Mouse (Mus musculus): ENCODE measurements around the gene Slc35e2. TPM values are rescaled to one million over a fixed set of nuclear protein-coding genes. Genes with fewer than 3 reads are reported as not detected.

The Slc35e2 gene
- 23.0 TPM for polyA plus RNA-seq (2014; fragmentation: Illumina TruSeq; extraction: RNeasy Lipid Tissue Mini Kit (QIAGEN cat#74804))

DNA sequence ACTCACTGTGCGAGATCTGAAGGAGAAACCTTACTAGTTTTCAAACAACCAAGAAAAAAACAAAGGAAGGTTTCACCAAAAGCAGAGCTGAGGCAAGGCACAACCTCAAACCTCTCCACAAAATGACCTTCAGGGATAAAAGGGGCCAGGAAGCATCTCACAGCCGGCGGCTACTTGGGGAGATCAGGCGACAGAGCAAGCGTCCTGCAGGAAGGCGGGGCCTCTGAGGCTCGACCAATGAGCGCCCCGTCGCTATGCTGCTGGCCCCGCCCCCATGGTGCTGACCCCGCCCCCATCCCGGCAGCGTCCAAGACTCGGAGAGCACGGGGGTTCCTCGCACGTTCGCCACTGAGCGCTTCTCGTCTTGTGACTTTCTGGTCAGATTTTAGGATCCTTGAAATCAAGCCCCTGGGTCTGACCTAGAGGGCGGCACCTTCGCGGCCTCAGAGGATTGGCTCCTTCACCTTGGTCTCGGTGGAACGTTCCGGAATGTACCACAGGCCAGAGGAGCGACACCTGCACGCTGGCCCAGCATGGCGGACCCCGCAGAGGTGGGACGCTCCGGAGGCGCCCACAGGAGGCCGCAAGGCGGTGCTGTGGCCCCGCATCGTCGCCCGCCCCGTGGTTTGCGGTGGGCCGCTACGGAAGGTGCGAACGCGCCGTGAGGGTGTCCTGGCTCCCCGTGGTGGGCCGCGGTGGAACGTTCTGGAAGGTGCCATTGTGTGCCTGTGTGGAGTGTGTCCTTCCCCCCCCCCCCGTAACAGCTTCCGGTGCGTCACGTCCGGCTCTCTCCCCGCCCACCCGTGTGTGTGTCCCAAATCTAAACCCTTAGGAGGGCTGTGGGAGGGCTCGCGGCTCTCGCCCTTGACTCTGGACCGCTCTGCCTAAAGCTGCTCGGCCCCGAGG lies at the start of gene Slc35e2:
Gene Slc35e2 (plus strand): TSS at position 326 of the 906 bp plus-strand sequence.

DNA sequence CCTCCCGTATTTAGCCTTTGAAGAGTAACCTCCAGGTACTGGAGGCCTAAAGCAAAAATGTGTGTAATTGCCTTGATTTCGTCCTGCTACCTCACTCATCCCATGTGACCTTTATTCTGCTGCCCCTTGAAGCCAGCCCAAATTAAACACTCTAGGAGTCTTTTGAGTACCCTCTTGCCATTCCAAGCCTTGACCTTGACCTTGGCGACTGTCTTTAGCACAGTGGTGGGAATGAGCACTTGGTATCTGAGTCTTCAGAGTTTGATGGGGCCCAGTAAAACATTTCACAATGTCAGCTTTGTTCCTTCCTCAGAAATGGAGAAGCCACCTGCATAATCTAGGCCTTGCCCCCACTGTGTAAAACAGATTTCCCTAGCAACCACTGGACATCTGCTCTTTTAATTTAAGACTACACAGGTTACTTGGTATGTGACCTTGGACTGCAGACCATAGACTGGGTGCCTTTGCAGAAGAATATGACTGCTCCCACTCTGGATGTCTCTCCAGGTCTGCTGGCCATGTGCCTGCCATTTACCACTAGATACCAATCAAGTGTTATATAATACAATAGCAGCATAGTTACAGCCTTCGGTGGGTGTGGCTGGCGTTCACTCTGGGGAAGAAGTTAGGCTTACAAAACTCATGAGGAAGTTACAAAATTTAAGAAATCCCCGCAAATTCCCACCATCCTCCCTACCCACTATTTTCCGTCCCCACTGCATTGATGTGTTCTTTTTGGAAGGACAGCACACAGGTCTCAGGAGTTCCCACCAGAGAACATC lies 39.4 kb upstream of the Slc35e2 start, which contains the start of gene Nadk:
Gene Nadk (plus strand): TSS at position 718 of the 782 bp plus-strand sequence.

DNA sequence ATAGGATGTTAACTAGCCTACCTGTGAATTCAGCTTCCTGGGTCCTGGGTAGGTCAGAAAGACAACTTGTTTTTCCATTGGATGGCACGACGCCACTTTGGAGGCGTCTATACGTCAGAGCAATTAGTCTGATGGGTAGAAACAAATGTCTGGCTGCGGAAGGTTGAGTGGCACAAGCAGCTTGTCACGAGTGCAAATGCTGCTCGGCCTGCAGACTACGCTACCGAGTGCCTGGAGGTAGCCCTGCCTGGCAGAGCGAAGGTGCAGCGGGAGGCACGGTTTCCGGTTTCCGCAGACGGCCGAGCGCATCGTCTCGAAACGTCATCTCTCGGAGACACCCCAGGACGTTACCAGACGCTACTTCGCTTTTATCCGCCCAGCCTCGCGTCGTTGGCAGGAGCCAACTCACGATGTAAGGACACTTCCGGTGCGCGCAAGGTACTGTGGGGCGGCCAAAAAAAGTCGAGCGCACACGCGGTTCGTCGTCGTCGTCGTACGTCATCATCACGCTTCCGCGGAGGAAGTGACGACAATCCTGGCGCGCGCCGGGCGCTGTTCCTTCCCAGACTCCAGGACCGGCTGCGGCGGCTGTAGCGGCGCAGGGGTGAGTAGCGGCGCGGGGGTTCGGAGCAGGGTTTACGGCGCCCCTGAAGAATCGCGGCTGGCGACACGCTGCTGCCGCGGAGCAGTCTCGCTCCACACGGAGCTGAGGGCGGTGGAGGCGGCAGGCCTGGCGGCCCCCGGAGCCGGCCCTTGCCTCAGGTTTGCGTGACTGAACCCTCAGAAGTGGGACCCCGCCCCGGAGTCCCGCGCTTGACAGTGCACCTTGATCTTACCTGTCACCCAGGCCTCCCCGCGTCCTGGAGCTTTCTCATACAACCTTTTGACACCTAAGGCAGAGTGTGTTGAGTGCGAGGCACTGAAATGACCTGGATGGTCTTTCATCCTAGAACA lies 23.4 kb downstream of the Slc35e2 start, which contains the start of gene Cdk11b:
Gene Cdk11b (plus strand): TSS at position 517 of the 954 bp plus-strand sequence.

DNA sequence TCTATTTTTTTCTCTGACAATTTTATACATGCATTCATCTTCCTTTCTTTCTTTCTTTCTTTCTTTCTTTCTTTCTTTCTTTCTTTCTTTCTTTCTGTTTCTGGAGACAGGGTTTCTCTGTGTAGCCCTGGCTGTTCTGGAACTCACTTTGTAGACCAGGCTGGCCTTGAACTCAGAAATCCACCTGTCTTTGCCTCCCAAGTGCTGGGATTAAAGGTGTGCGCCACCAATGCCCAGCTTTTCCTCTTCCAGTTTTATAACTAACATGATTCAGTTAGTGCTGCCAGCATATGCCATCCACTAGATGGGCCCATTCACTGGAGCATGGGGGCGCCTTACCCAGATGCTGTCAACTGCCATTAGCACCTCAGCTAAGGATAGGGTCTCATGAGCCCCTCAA lies 44.1 kb downstream of the Slc35e2 start, which contains the start of gene Gm10563:
Gene Gm10563 (minus strand): TSS at position 101 of the 400 bp plus-strand sequence.

DNA sequence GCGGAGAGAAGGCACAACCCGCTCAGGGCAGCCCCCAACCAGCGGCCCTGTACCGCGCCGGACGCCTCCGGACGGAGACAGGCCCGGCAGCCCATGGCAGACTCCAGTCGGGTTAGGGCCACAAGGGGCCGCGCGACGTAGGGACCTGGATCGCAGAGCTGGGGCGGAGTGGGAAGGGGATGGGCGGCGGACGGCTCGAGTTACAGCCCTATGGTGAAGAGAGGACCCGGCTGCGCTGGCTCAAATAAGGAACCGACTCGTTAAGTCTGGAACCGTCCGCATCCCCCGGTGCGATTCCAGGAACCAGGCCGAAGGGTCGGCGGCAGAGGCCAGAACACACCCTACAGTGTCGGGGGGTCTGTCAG lies 51.9 kb downstream of the Slc35e2 start, which contains the start of gene Mmp23:
Gene Mmp23 (minus strand): TSS at position 299 of the 365 bp plus-strand sequence.

DNA sequence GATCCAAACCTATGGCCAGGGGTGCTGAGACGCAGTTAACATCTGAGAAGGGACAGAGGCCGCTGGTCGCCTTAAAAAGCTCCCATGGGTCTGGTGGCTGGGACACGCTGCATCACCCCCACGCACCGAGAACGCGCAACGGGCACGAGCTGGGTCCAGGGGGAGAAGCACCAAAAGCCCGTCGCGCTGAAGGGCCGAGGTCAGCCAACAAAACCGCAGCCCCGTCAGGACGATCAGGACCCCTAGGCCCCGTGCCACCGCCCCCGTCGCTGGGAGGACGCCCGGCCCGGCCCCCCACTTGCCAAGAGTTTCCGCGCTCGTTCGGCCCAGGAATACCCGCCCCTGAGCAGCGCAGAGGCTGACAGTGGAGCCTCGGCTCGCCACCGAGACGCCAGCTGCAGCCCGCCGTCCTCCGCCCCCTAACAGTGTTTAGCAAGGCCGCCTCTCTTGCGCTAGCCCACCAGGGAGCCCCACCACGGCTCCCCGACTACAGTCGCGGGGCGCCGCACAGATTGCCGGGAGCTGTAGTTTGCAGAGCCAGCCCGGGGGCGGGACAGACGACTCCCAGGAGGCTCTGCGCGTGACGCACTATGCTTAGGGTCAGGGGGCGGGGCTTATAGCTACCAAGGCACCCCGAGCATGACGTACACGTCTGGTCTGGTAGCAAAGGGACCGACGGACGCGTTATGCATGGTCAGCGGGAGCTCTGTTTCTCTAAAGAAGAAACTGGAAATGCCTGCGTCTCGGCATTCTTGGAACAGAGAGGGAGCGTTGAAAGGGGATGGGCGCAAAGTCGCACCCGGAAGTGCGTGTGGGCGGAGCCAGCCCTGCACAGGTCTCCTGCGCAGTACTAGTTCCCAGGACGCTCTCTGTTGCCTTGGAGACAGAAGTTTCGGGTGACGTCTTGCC lies 67.7 kb downstream of the Slc35e2 start, which contains the start of gene Mib2:
Gene Mib2 (minus strand): TSS at position 510 of the 909 bp plus-strand sequence.

Other genes with a start within 250 kb of the Slc35e2 start
- 2.0 TPM for gene Prkcz, start 240.1 kb upstream of the Slc35e2 start, polyA plus RNA-seq (2014; fragmentation: Illumina TruSeq; extraction: RNeasy Lipid Tissue Mini Kit (QIAGEN cat#74804))
- not detected for gene Gabrd, start 203.3 kb upstream of the Slc35e2 start, polyA plus RNA-seq (2014; fragmentation: Illumina TruSeq; extraction: RNeasy Lipid Tissue Mini Kit (QIAGEN cat#74804))
- 1.4 TPM for gene Cfap74, start 192.2 kb upstream of the Slc35e2 start, polyA plus RNA-seq (2014; fragmentation: Illumina TruSeq; extraction: RNeasy Lipid Tissue Mini Kit (QIAGEN cat#74804))
- gene Tmem52, start 132.3 kb upstream of the Slc35e2 start, polyA plus RNA-seq (2014; fragmentation: Illumina TruSeq; extraction: RNeasy Lipid Tissue Mini Kit (QIAGEN cat#74804)) = not detected
- gene Gnb1, start 110.1 kb upstream of the Slc35e2 start, polyA plus RNA-seq (2014; fragmentation: Illumina TruSeq; extraction: RNeasy Lipid Tissue Mini Kit (QIAGEN cat#74804)) = 275 TPM
- 50.3 TPM for gene Nadk, start 39.0 kb upstream of the Slc35e2 start, polyA plus RNA-seq (2014; fragmentation: Illumina TruSeq; extraction: RNeasy Lipid Tissue Mini Kit (QIAGEN cat#74804))
- 76.8 TPM for gene Cdk11b, start 23.4 kb downstream of the Slc35e2 start, polyA plus RNA-seq (2014; fragmentation: Illumina TruSeq; extraction: RNeasy Lipid Tissue Mini Kit (QIAGEN cat#74804))
- gene Gm10563, start 44.0 kb downstream of the Slc35e2 start, polyA plus RNA-seq (2014; fragmentation: Illumina TruSeq; extraction: RNeasy Lipid Tissue Mini Kit (QIAGEN cat#74804)) = not detected
- gene Mmp23, start 52.0 kb downstream of the Slc35e2 start, polyA plus RNA-seq (2014; fragmentation: Illumina TruSeq; extraction: RNeasy Lipid Tissue Mini Kit (QIAGEN cat#74804)) = 2.3 TPM
- gene Mib2, start 67.8 kb downstream of the Slc35e2 start, polyA plus RNA-seq (2014; fragmentation: Illumina TruSeq; extraction: RNeasy Lipid Tissue Mini Kit (QIAGEN cat#74804)) = 2.0 TPM
- 0.29 TPM for gene Fndc10, start 92.9 kb downstream of the Slc35e2 start, polyA plus RNA-seq (2014; fragmentation: Illumina TruSeq; extraction: RNeasy Lipid Tissue Mini Kit (QIAGEN cat#74804))
- gene Ssu72, start 103.4 kb downstream of the Slc35e2 start, polyA plus RNA-seq (2014; fragmentation: Illumina TruSeq; extraction: RNeasy Lipid Tissue Mini Kit (QIAGEN cat#74804)) = 75.1 TPM
- gene Tmem240, start 133.4 kb downstream of the Slc35e2 start, polyA plus RNA-seq (2014; fragmentation: Illumina TruSeq; extraction: RNeasy Lipid Tissue Mini Kit (QIAGEN cat#74804)) = not detected
- gene Atad3a, start 159.7 kb downstream of the Slc35e2 start, polyA plus RNA-seq (2014; fragmentation: Illumina TruSeq; extraction: RNeasy Lipid Tissue Mini Kit (QIAGEN cat#74804)) = 5.5 TPM
- gene Vwa1, start 173.3 kb downstream of the Slc35e2 start, polyA plus RNA-seq (2014; fragmentation: Illumina TruSeq; extraction: RNeasy Lipid Tissue Mini Kit (QIAGEN cat#74804)) = 1.6 TPM
- 0.77 TPM for gene Tmem88b, start 184.5 kb downstream of the Slc35e2 start, polyA plus RNA-seq (2014; fragmentation: Illumina TruSeq; extraction: RNeasy Lipid Tissue Mini Kit (QIAGEN cat#74804))
- not detected for gene Ankrd65, start 189.0 kb downstream of the Slc35e2 start, polyA plus RNA-seq (2014; fragmentation: Illumina TruSeq; extraction: RNeasy Lipid Tissue Mini Kit (QIAGEN cat#74804))
- gene Mrpl20, start 201.5 kb downstream of the Slc35e2 start, polyA plus RNA-seq (2014; fragmentation: Illumina TruSeq; extraction: RNeasy Lipid Tissue Mini Kit (QIAGEN cat#74804)) = 34.3 TPM
- gene Ccnl2, start 211.1 kb downstream of the Slc35e2 start, polyA plus RNA-seq (2014; fragmentation: Illumina TruSeq; extraction: RNeasy Lipid Tissue Mini Kit (QIAGEN cat#74804)) = 39.8 TPM
- gene Aurkaip1, start 229.9 kb downstream of the Slc35e2 start, polyA plus RNA-seq (2014; fragmentation: Illumina TruSeq; extraction: RNeasy Lipid Tissue Mini Kit (QIAGEN cat#74804)) = 3.9 TPM
- 108 TPM for gene Mxra8, start 238.3 kb downstream of the Slc35e2 start, polyA plus RNA-seq (2014; fragmentation: Illumina TruSeq; extraction: RNeasy Lipid Tissue Mini Kit (QIAGEN cat#74804))
- 0.94 TPM for gene Dvl1, start 246.0 kb downstream of the Slc35e2 start, polyA plus RNA-seq (2014; fragmentation: Illumina TruSeq; extraction: RNeasy Lipid Tissue Mini Kit (QIAGEN cat#74804))